In genomic region chr2:151939651-151940420, GRCm38 (mm10) we compare ENCODE assay signal across 26 mouse cellular contexts. TPM values are rescaled to one million over a fixed set of nuclear protein-coding genes. Genes with fewer than 3 reads are reported as not detected.
"Had no signal": no experiment of that assay in that cellular context is flagged by ENCODE, and none has a peak within 500 bp of the region (broad histone marks: within the 10 kb centered on the region; RNA-seq: fewer than 3 reads in every experiment).

No protein-coding gene starts in this region.

- H3K4me3 ChIP-seq: layer of hippocampus, adult 2 months; left cerebral cortex, adult 2 months; limb, embryonic 12.5 days; limb, embryonic 15.5 days; megakaryocyte, embryonic 14.5 days; midbrain, embryonic 10.5 days; midbrain, embryonic 13.5 days; myocyte; neural tube, embryonic 13.5 days; stomach, embryonic 15.5 days had no signal

- H3K27ac ChIP-seq: kidney, postnatal 0 days; layer of hippocampus, adult 2 months; left cerebral cortex, adult 2 months; limb, embryonic 12.5 days; limb, embryonic 15.5 days; liver, embryonic 14.5 days; macrophage; midbrain, embryonic 10.5 days; midbrain, embryonic 13.5 days; neural tube, embryonic 13.5 days; stomach, embryonic 15.5 days had no signal

- H3K9ac ChIP-seq: limb, embryonic 12.5 days; limb, embryonic 15.5 days; liver, embryonic 14.5 days; midbrain, embryonic 13.5 days; neural tube, embryonic 13.5 days; stomach, embryonic 15.5 days had no signal

- H3K4me2 ChIP-seq: limb, embryonic 12.5 days; limb, embryonic 15.5 days; midbrain, embryonic 13.5 days; neural tube, embryonic 13.5 days; stomach, embryonic 15.5 days had no signal

- H3K9me3 ChIP-seq: limb, embryonic 12.5 days; limb, embryonic 15.5 days; megakaryocyte, embryonic 14.5 days; midbrain, embryonic 10.5 days; midbrain, embryonic 13.5 days; neural tube, embryonic 13.5 days; stomach, embryonic 15.5 days had no signal

- H3K36me3 ChIP-seq: limb, embryonic 12.5 days; limb, embryonic 15.5 days; midbrain, embryonic 10.5 days; midbrain, embryonic 13.5 days; neural tube, embryonic 13.5 days; stomach, embryonic 15.5 days had no signal

- DNase-seq: kidney, adult 2 months; kidney, postnatal 25 days; layer of hippocampus, adult 9-11 months; layer of hippocampus, postnatal 36 days; left cerebral cortex, postnatal 4 days; lung, postnatal 14 days; retina, postnatal 1 day; right cerebral cortex, postnatal 25 days; spleen, adult 18-20 months had no signal

- H3K27me3 ChIP-seq: limb, embryonic 15.5 days; midbrain, embryonic 13.5 days; neural tube, embryonic 13.5 days had no signal

- ATAC-seq: intestine, postnatal 0 days; midbrain, embryonic 13.5 days; midbrain, embryonic 16.5 days had no signal

RNA-seq across cellular contexts. Expression of gene Angpt4, which starts 28.8 kb away (rescaled TPM):
- total RNA-seq: left cerebral cortex, adult 2 months; left cerebral cortex, postnatal 4 days; monocyte, adult 5-6 weeks; neutrophil, adult 5-6 weeks had no signal
- polyA plus RNA-seq: macrophage had no signal

RNA-seq across cellular contexts. Expression of gene Slc52a3, which starts 56.5 kb away (rescaled TPM):
- polyA plus RNA-seq: macrophage had no signal
